Mouse (Mus musculus): ENCODE results near the gene Sufu. TPM values are rescaled to one million over a fixed set of nuclear protein-coding genes. Genes with fewer than 3 reads are reported as not detected.

Gene Sufu
- total and polyA plus RNA-seq, 3 experiments: 8.7 to 11.0 (median 10.6) TPM

- Histone ChIP-seq H3K4me3 (no peak overlapping the region), H3K9ac (ENCODE audit: low read depth, low read length) (no peak overlapping the region), H3K4me1 (ENCODE audit: control insufficient read depth, insufficient read depth, low read length) (peaks cover 11% of the 10 kb centered on the region), H3K27me3 (ENCODE audit: control insufficient read depth, insufficient read depth, low read length) (no peaks in the 10 kb centered on the region), H3K27ac (no peak overlapping the region), H3K36me3 (ENCODE audit: control insufficient read depth, insufficient read depth, low read length) (0 out of 2 replicates have a peak, but pooled peaks cover under 1% of the 10 kb centered on the region), H3K79me2 (replicated peaks; ENCODE audit: control insufficient read depth, insufficient read depth, low read length) (peaks cover 2% of the 10 kb centered on the region; the same call in 1 of the 2 replicates)
- intact Hi-C loops (cut with DNase I): no loop called here
- TF ChIP-seq EP300 (IDR thresholded peaks at IDR 0.05; ENCODE audit: insufficient read depth, low read depth, low read length): no peak
- no peak for DNase-seq
- WGBS: 34% methylated on average over 14 of the region's 14 CpGs
Observed at GRCm38 (mm10) chr19:46517529-46518351, 121.0 kb downstream of the Sufu start.

GRCm38 (mm10) chr19:46518352-46518787 is 121.7 kb downstream of the Sufu start:
- DNase-seq: peak; percentile 67 to 70
- peak overlapping the region; percentile 45 for H3K27ac ChIP-seq
- H3K27me3 ChIP-seq (ENCODE audit: control insufficient read depth, insufficient read depth, low read length): no peaks in the 10 kb centered on the region
- no peak overlapping the region for H3K4me3 ChIP-seq
- no peaks in the 10 kb centered on the region for H3K36me3 ChIP-seq (ENCODE audit: control insufficient read depth, insufficient read depth, low read length)
- TF ChIP-seq CTCF (IDR thresholded peaks at IDR 0.05): no peak
- no peak for TF ChIP-seq POLR2A (IDR thresholded peaks at IDR 0.05; ENCODE audit: insufficient read depth, low read depth, low read length)
- no peak for TF ChIP-seq EP300 (IDR thresholded peaks at IDR 0.05; ENCODE audit: insufficient read depth, low read depth, low read length)
- under 1% methylated on average over 13 of the region's 13 CpGs for WGBS
- H3K79me2 ChIP-seq (replicated peaks; ENCODE audit: control insufficient read depth, insufficient read depth, low read length): no peaks in the 10 kb centered on the region
- H3K9ac ChIP-seq (ENCODE audit: low read depth, low read length): peak overlapping the region; percentile 58
- intact Hi-C loops (cut with DNase I): no loop called here
- peaks cover 15% of the 10 kb centered on the region for H3K4me1 ChIP-seq (ENCODE audit: control insufficient read depth, insufficient read depth, low read length)

GRCm38 (mm10) chr19:46518828-46519621 is 122.3 kb downstream of the Sufu start:
- no peaks in the 10 kb centered on the region for H3K79me2 ChIP-seq (replicated peaks; ENCODE audit: control insufficient read depth, insufficient read depth, low read length)
- no peaks in the 10 kb centered on the region for H3K27me3 ChIP-seq (ENCODE audit: control insufficient read depth, insufficient read depth, low read length)
- intact Hi-C loops (cut with DNase I): no loop called here
- WGBS: 22% methylated on average over 5 of the region's 5 CpGs
- peaks cover 21% of the 10 kb centered on the region for H3K4me1 ChIP-seq (ENCODE audit: control insufficient read depth, insufficient read depth, low read length)
- TF ChIP-seq POLR2A (IDR thresholded peaks at IDR 0.05; ENCODE audit: insufficient read depth, low read depth, low read length) (no peak), EP300 (IDR thresholded peaks at IDR 0.05; ENCODE audit: insufficient read depth, low read depth, low read length) (no peak), CTCF (IDR thresholded peaks at IDR 0.05) (no peak)
- H3K4me3 ChIP-seq: no peak overlapping the region
- H3K36me3 ChIP-seq (ENCODE audit: control insufficient read depth, insufficient read depth, low read length): no peaks in the 10 kb centered on the region
- DNase-seq: no peak
- no peak overlapping the region for H3K9ac ChIP-seq (ENCODE audit: low read depth, low read length)
- no peak overlapping the region; the same call in 1 of the 2 replicates for H3K27ac ChIP-seq

- no peak overlapping the region for H3K4me3 ChIP-seq
- intact Hi-C loops (cut with DNase I): no loop called here
- H3K27ac ChIP-seq: no peak overlapping the region
- DNase-seq: no peak
- peaks cover 32% of the 10 kb centered on the region for H3K4me1 ChIP-seq (ENCODE audit: control insufficient read depth, insufficient read depth, low read length)
- no peaks in the 10 kb centered on the region for H3K79me2 ChIP-seq (replicated peaks; ENCODE audit: control insufficient read depth, insufficient read depth, low read length)
- H3K36me3 ChIP-seq (ENCODE audit: control insufficient read depth, insufficient read depth, low read length): no peaks in the 10 kb centered on the region
- TF ChIP-seq EP300 (IDR thresholded peaks at IDR 0.05; ENCODE audit: insufficient read depth, low read depth, low read length) (no peak), CTCF (IDR thresholded peaks at IDR 0.05) (no peak), POLR2A (IDR thresholded peaks at IDR 0.05; ENCODE audit: insufficient read depth, low read depth, low read length) (no peak)
- H3K27me3 ChIP-seq (ENCODE audit: control insufficient read depth, insufficient read depth, low read length): no peaks in the 10 kb centered on the region
- no peak overlapping the region for H3K9ac ChIP-seq (ENCODE audit: low read depth, low read length)
Observed at GRCm38 (mm10) chr19:46521698-46522097, 125.0 kb downstream of the Sufu start.

GRCm38 (mm10) chr19:46522433-46523044 is 125.8 kb downstream of the Sufu start:
- Histone ChIP-seq H3K9ac (ENCODE audit: low read depth, low read length) (no peak overlapping the region), H3K4me1 (ENCODE audit: control insufficient read depth, insufficient read depth, low read length) (peaks cover 32% of the 10 kb centered on the region)

More at GRCm38 (mm10) chr19:46522433-46523044, 125.8 kb downstream of the Sufu start:
- DNase-seq: no peak
- TF ChIP-seq CTCF (IDR thresholded peaks at IDR 0.05) (no peak), POLR2A (IDR thresholded peaks at IDR 0.05; ENCODE audit: insufficient read depth, low read depth, low read length) (no peak), EP300 (IDR thresholded peaks at IDR 0.05; ENCODE audit: insufficient read depth, low read depth, low read length) (0 out of 2 replicates have a peak, but pooled peaks have one; percentile 10)
- H3K79me2 ChIP-seq (replicated peaks; ENCODE audit: control insufficient read depth, insufficient read depth, low read length): no peaks in the 10 kb centered on the region
- 24% methylated on average over 15 of the region's 15 CpGs for WGBS
- H3K36me3 ChIP-seq (ENCODE audit: control insufficient read depth, insufficient read depth, low read length): no peaks in the 10 kb centered on the region
- no peaks in the 10 kb centered on the region for H3K27me3 ChIP-seq (ENCODE audit: control insufficient read depth, insufficient read depth, low read length)
- H3K27ac ChIP-seq: no peak overlapping the region
- no peak overlapping the region for H3K4me3 ChIP-seq
- intact Hi-C loops (cut with DNase I): no loop called here

Data from heart, adult 2 months (tissue).